Mouse (Mus musculus) forebrain, embryonic 14.5 days (tissue): ENCODE measurements around the gene Ankmy2. TPM values are rescaled to one million over a fixed set of nuclear protein-coding genes. Genes with fewer than 3 reads are reported as not detected.
"Not testable (repeated sequence)": the region's sequence is repeated elsewhere in the genome, so short reads cannot be mapped to it uniquely, and the experiment has no call there.

Source experiments
- ATAC-seq: fragments of 200-750 bp; cut with Nextera tagmentation; 2 replicates; pipeline ENCODE4 v1.8.0; 2017; ENCODE audit warnings: mild to moderate bottlenecking, moderate library complexity
- DNase-seq: peaks from one replicate; pipeline ENCODE4 v3.0.0-alpha.2; 2015; ENCODE audit warnings: low spot score
- H3K27ac ChIP-seq: fragments of 300-500 bp; sonication (generic); 2 replicates; pipeline ENCODE4 v1.5.1; 2014; ENCODE audit warnings: low read depth, mild to moderate bottlenecking, control low read depth, low read length, moderate library complexity
- H3K27me3 ChIP-seq: fragments of 300-500 bp; sonication (generic); replicated peaks from 2 replicates; pipeline ENCODE4 v1.6.1; 2014; ENCODE audit warnings: low read length, control low read depth, mixed read lengths; ENCODE audit not compliant: control insufficient read depth, insufficient read depth
- H3K36me3 ChIP-seq: fragments of 300-500 bp; sonication (generic); 2 replicates; pipeline ENCODE4 v1.6.1; 2014; ENCODE audit warnings: low read length, control low read depth; ENCODE audit not compliant: control insufficient read depth, insufficient read depth
- H3K4me1 ChIP-seq: fragments of 300-500 bp; sonication (generic); 2 replicates; pipeline ENCODE4 v1.6.1; 2014; ENCODE audit warnings: antibody characterized with exemption, low read length, control low read depth; ENCODE audit not compliant: control insufficient read depth, insufficient read depth
- H3K4me2 ChIP-seq: fragments of 300-500 bp; sonication (generic); 2 replicates; pipeline ENCODE4 v1.6.1; 2014; ENCODE audit warnings: mild to moderate bottlenecking, control low read depth, low read length
- H3K4me3 ChIP-seq: fragments of 300-500 bp; sonication (generic); 2 replicates; pipeline ENCODE4 v1.5.1; 2014; ENCODE audit warnings: low read depth, low read length, control low read depth
- H3K9ac ChIP-seq: fragments of 300-500 bp; sonication (generic); 2 replicates; pipeline ENCODE4 v1.6.1; 2014; ENCODE audit warnings: mild to moderate bottlenecking, low read length, control low read depth, moderate library complexity
- H3K9me3 ChIP-seq: fragments of 300-500 bp; sonication (generic); replicated peaks from 2 replicates; pipeline ENCODE4 v1.6.1; 2016; ENCODE audit warnings: low read length, control low read depth, mixed read lengths; ENCODE audit not compliant: control insufficient read depth
- WGBS: fragments of 180-500 bp; shearing (Covaris S2); extraction: QIAGEN DNeasy Blood & Tissue Kit; methylation state at CpG from one replicate; pipeline ENCODE4 v1.1.7; 2014; 5-methylcytosine and 5-hydroxymethylcytosine counted together
- polyA plus RNA-seq: library from polyadenylated mRNA; unstranded; fragments of >200 nt; fragmentation: Nextera tagmentation; extraction: Ambion mirVana; gene quantifications from 2 replicates; pipeline ENCODE4 v1.2.1, GENCODE M21; 2014

Gene Ankmy2
- polyA plus RNA-seq, 1 experiment from 2014 or later: 55.4 TPM

DNA sequence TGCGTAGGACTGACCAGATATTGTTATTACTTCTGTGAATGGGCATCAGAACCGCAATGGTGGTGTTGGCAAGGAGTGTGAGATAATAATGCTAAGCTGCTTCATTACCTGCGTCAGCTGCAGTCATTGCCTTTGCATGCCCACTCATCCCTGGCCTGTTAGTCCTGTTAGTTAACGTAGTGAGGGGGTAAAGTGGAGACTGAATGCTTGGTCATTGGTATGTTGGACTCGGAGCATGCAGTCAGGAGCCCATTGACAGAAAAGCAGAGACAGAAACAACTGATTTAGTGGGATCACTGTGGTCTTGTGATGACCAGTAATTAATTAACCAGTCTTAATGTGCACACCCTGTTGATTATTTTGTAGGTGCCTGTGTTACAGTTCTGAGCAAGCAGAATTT, 20.3 kb downstream of the Ankmy2 start:
- WGBS: 89% methylated on average over 5 of the region's 5 CpGs
- no peaks in the 10 kb centered on the region for H3K4me1 ChIP-seq
- ATAC-seq: no peak
- H3K4me2 ChIP-seq: no peak overlapping the region
- peaks cover 49% of the 10 kb centered on the region for H3K36me3 ChIP-seq
- no peak for DNase-seq
- H3K4me3 ChIP-seq: no peak overlapping the region
- H3K27ac ChIP-seq: no peak overlapping the region
- H3K9me3 ChIP-seq: no peaks in the 10 kb centered on the region
- H3K9ac ChIP-seq: no peak overlapping the region
- H3K27me3 ChIP-seq: no peaks in the 10 kb centered on the region

DNA sequence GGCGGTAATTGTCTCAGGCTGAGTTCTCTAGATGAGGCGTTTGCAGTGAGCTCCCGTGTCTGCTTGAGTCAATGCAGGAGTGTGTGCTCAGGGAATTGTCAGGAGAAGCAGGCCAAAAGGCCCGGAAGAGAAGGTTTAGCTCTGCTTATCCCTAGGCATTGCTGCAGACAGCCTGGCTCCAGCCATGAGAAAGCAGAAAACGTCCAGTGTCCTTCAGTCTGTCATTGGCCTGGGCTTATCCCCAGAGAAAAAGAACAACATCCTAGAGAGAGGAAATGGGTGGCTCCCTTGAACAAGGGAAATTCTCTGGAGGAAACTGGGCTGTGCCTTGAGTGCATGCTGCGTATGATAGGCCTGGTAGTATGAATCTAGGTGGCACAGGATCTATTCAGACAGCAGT, 25.7 kb downstream of the Ankmy2 start:
- Histone ChIP-seq H3K27me3 (no peaks in the 10 kb centered on the region), H3K9me3 (no peaks in the 10 kb centered on the region), H3K9ac (no peak overlapping the region), H3K27ac (no peak overlapping the region), H3K4me3 (no peak overlapping the region), H3K4me2 (no peak overlapping the region), H3K36me3 (peaks cover 43% of the 10 kb centered on the region), H3K4me1 (no peaks in the 10 kb centered on the region)
- 84% methylated on average over 6 of the region's 6 CpGs for WGBS
- DNase-seq: no peak
- no peak for ATAC-seq

DNA sequence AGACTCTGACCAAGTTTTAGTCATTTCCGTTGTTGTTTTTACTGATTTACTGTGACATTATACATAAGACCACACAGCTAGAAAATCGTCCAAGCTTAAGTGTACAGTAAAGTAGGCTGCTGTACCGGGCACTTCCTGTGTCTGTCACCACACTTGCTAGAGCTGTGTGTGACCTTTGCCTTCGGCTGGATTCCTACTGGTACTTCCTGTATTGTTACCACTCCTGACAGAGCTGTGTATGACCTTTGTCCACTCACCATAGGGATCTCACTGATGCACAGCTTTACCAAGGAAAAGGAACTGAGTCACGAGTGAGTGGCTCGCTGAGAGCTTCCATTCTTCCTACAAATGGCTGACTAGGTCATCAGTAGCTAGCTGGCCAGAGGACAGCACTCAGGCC, 30.2 kb downstream of the Ankmy2 start:
- peaks cover 67% of the 10 kb centered on the region for H3K36me3 ChIP-seq
- no peak overlapping the region for H3K4me3 ChIP-seq
- DNase-seq (no peak), ATAC-seq (no peak)
- WGBS: 81% methylated on average over 6 of the region's 6 CpGs
- no peak overlapping the region for H3K27ac ChIP-seq
- H3K9ac ChIP-seq: no peak overlapping the region
- no peak overlapping the region for H3K4me2 ChIP-seq
- no peaks in the 10 kb centered on the region for H3K4me1 ChIP-seq
- no peaks in the 10 kb centered on the region for H3K27me3 ChIP-seq
- no peaks in the 10 kb centered on the region for H3K9me3 ChIP-seq

DNA sequence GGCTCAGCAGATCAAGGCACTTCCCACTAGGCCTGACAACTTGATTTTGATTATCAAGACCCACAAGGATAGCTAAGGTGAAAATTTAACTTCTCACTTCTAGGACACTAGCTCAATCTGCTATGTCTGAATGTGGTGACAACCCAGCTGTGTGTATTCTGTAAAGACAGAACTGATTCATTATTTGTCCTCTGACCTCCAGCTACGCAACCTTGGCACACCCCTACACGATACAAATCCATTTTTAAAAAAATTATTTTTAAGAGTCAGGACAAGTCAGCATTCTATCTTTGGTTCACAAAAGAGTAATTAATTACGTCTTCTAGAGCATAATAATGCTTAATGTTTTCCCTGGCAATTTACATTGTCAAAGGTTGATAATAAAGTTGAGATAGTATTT, 32.7 kb downstream of the Ankmy2 start:
- peaks cover 63% of the 10 kb centered on the region for H3K36me3 ChIP-seq

DNA sequence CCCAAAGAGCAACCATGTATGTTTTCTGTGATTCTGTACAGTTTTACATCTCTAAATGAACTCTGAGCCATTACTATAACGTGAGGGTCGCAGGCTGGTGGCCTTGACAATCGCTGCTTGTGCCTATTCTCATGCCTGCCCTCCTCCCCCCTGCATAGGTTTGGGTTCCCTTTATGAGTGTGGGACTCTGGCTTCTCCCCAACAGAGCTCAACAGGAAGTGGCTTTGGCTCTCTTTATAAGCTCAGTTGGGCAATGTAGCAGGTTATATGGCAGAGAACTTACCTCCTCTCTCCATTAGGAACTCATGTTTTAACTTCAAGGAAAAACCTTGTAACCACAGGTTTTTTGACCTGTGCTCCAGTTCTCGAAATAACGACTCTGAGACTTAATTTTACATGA, 33.4 kb downstream of the Ankmy2 start:
- WGBS: 83% methylated on average over 5 of the region's 5 CpGs
- Histone ChIP-seq H3K36me3 (peaks cover 68% of the 10 kb centered on the region), H3K4me2 (no peak overlapping the region), H3K4me3 (no peak overlapping the region), H3K9ac (no peak overlapping the region), H3K9me3 (no peaks in the 10 kb centered on the region), H3K27me3 (no peaks in the 10 kb centered on the region), H3K4me1 (no peaks in the 10 kb centered on the region), H3K27ac (no peak overlapping the region)
- DNase-seq: no peak
- no peak for ATAC-seq

More for the DNA sequence above, 32.7 kb downstream of the Ankmy2 start:
- Histone ChIP-seq H3K27me3 (no peaks in the 10 kb centered on the region), H3K4me3 (no peak overlapping the region), H3K4me2 (no peak overlapping the region), H3K4me1 (no peaks in the 10 kb centered on the region), H3K9me3 (no peaks in the 10 kb centered on the region), H3K9ac (no peak overlapping the region), H3K27ac (no peak overlapping the region)
- DNase-seq: no peak
- no peak for ATAC-seq
- 95% methylated on average over 3 of the region's 3 CpGs for WGBS

DNA sequence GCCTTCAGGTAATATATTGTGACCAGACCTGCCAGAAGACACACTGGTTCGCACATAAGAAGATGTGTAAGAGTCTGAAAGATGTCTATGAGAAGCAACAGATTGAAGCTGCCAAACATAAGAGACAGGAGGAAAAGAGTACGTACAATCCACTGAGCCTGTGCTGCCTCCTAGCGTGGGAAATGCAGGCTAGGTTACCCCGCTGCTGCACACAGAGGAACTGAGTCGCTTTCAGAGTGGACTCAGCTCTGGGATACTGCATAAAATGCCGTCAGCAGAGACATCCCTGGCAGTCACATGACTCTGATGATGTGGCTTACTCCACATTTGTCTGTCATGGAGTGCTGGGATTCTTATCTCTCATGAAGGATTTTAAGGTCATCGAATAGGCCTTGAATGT, 38.1 kb downstream of the Ankmy2 start:
- H3K4me3 ChIP-seq: no peak overlapping the region
- H3K27me3 ChIP-seq: no peaks in the 10 kb centered on the region
- no peak overlapping the region for H3K27ac ChIP-seq
- H3K9ac ChIP-seq: no peak overlapping the region
- peaks cover 71% of the 10 kb centered on the region for H3K36me3 ChIP-seq
- H3K4me2 ChIP-seq: no peak overlapping the region
- no peaks in the 10 kb centered on the region for H3K4me1 ChIP-seq
- 92% methylated on average over 7 of the region's 7 CpGs for WGBS
- ATAC-seq (no peak), DNase-seq (no peak)
- H3K9me3 ChIP-seq: peaks cover 12% of the 10 kb centered on the region

DNA sequence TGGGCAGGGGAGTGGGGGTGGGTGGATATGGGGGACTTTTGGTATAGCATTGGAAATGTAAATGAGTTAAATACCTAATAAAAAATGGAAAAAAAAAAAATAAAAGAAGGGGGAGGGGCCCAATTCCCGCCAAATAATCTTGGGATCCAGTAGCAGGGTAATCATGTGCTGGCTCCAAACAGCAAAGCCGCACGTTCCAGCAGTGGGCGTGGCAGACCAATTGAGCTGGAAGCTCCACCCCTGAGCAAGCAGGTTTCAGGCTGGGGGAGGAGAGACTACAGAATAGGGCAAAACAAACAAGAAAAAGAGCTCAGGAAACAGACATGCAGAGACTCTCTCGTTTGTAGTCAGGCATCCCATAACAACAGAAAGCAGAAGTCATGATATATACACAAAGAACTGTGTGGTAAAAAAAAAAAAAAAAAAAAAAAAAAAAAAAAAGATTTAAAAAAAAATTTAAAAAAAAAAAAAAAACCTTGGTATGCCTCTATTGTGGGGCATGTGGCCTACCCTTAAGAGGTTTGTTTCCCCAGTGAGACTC, 48.7 kb downstream of the Ankmy2 start:
- H3K4me1 ChIP-seq, ATAC-seq, H3K4me2 ChIP-seq, H3K9me3 ChIP-seq, H3K4me3 ChIP-seq, H3K9ac ChIP-seq, H3K36me3 ChIP-seq, H3K27ac ChIP-seq, DNase-seq, H3K27me3 ChIP-seq: not testable (repeated sequence)
- WGBS: 52% methylated on average over 5 of the region's 5 CpGs

DNA sequence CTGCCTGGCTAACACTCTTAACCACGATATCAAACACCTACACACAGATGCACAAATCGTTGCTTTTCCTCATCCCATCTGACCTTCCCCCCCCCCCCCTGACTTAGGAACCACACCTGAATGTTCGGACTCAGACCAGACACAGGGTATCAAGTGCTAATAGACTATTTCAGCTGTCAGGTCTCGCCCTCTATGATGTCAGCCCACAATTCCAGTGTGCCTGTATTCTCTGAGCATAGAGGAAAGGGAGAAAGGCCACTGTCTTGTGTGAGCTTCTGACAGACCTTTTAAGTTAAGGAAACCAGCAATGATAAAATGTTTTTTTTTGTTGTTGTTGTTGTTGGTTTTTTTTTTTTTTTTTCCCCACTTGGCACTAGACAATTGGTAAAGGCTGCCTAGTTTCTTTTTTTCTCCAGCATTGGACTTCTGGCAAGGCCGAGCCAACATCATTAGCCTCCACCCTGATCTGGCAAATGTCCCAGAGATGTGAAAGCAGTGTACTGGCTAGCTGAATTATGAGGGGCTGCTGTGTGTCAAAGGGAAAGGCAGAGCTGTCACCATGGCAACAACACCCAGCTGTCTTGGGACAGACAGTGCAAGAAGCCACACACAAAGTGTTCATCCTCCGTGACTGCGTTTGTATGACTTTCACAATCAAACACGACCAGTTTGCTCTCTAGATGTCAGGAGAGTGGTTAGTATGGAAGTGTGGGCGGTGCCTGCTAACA, 50.3 kb downstream of the Ankmy2 start:
- Histone ChIP-seq H3K4me3 (no peak overlapping the region), H3K36me3 (no peaks in the 10 kb centered on the region), H3K9me3 (no peaks in the 10 kb centered on the region), H3K4me1 (peaks cover 5% of the 10 kb centered on the region; the same call in 1 of the 2 replicates), H3K4me2 (peak overlapping the region; percentile 9; the same call in 1 of the 2 replicates), H3K27me3 (no peaks in the 10 kb centered on the region), H3K27ac (peak overlapping the region; percentile 17; the same call in 1 of the 2 replicates), H3K9ac (no peak overlapping the region)
- ATAC-seq (peak; percentile 95), DNase-seq (peak; percentile 91)
- 37% methylated on average over 9 of the region's 9 CpGs for WGBS

DNA sequence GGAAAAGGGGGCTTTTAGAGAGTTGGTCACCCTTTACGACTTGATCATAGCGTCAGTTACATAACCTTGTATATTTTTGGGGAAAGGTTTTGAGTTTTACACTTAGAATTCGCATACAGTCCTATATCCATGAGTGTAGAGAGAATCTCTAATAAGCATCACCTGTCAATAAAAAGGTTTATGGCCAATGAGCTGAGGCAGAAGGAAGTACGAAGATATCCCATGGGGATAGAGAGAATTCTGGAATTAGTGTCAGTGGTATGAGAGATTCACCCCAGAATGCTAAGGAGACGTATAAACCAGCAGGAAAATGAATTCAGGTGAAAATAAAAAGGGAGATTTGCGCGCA, 50.9 kb downstream of the Ankmy2 start:
- Histone ChIP-seq H3K9ac (no peak overlapping the region), H3K4me3 (no peak overlapping the region), H3K27ac (0 out of 2 replicates have a peak overlapping the region, but pooled peaks have one; percentile 5), H3K27me3 (no peaks in the 10 kb centered on the region), H3K36me3 (no peaks in the 10 kb centered on the region), H3K4me1 (peaks cover 5% of the 10 kb centered on the region; the same call in 1 of the 2 replicates), H3K4me2 (peak overlapping the region; percentile 9; the same call in 1 of the 2 replicates), H3K9me3 (no peaks in the 10 kb centered on the region)
- WGBS: 80% methylated on average over 7 of the region's 7 CpGs
- DNase-seq (no peak), ATAC-seq (peak; percentile 32)
